Mouse (Mus musculus) hindbrain, embryonic 16.5 days (tissue): ENCODE measurements around the gene Hoxb2. TPM values are rescaled to one million over a fixed set of nuclear protein-coding genes. Genes with fewer than 3 reads are reported as not detected.

Source experiments
- ATAC-seq: fragments of 200-750 bp; cut with Nextera tagmentation; 2 replicates; pipeline ENCODE4 v1.8.0; 2017; ENCODE audit warnings: moderate TSS enrichment, moderate library complexity
- H3K27ac ChIP-seq: fragments of 300-500 bp; sonication (generic); 2 replicates; pipeline ENCODE4 v1.5.1; 2014; ENCODE audit warnings: low read depth, mild to moderate bottlenecking, control low read depth, low read length, moderate library complexity
- H3K27me3 ChIP-seq: fragments of 300-500 bp; sonication (generic); replicated peaks from 2 replicates; pipeline ENCODE4 v1.6.1; 2014; ENCODE audit warnings: low read length; ENCODE audit not compliant: control insufficient read depth, insufficient read depth
- H3K36me3 ChIP-seq: fragments of 300-500 bp; sonication (generic); 2 replicates; pipeline ENCODE4 v1.6.1; 2014; ENCODE audit warnings: mild to moderate bottlenecking, low read length, moderate library complexity, mixed read lengths; ENCODE audit not compliant: control insufficient read depth, insufficient read depth
- H3K4me1 ChIP-seq: fragments of 300-500 bp; sonication (generic); 2 replicates; pipeline ENCODE4 v1.6.1; 2014; ENCODE audit warnings: low read depth, low read length; ENCODE audit not compliant: control insufficient read depth, insufficient read depth
- H3K4me2 ChIP-seq: fragments of 300-500 bp; sonication (generic); 2 replicates; pipeline ENCODE4 v1.6.1; 2014; ENCODE audit warnings: mild to moderate bottlenecking, low read length, control low read depth, moderate library complexity
- H3K4me3 ChIP-seq: fragments of 300-500 bp; sonication (generic); 2 replicates; pipeline ENCODE4 v1.5.1; 2014; ENCODE audit warnings: mild to moderate bottlenecking, low read length, control low read depth, moderate library complexity
- H3K9ac ChIP-seq: fragments of 300-500 bp; sonication (generic); 2 replicates; pipeline ENCODE4 v1.6.1; 2014; ENCODE audit warnings: low read depth, mild to moderate bottlenecking, control low read depth, low read length, moderate library complexity
- H3K9me3 ChIP-seq: fragments of 300-500 bp; sonication (generic); 2 replicates; pipeline ENCODE4 v1.6.1; 2014; ENCODE audit warnings: mild to moderate bottlenecking, low read length, moderate library complexity; ENCODE audit not compliant: control insufficient read depth
- WGBS: fragments of 180-500 bp; shearing (Covaris S2); extraction: QIAGEN DNeasy Blood & Tissue Kit; methylation state at CpG from one replicate; pipeline ENCODE4 v1.1.7; 2014; 5-methylcytosine and 5-hydroxymethylcytosine counted together
- polyA plus RNA-seq: library from polyadenylated mRNA; unstranded; fragments of >200 nt; fragmentation: Nextera tagmentation; extraction: Ambion mirVana; gene quantifications from 2 replicates; pipeline ENCODE4 v1.2.1, GENCODE M21; 2015

The Hoxb2 gene
- polyA plus RNA-seq, 1 experiment from 2014 or later: 20.0 TPM

DNA sequence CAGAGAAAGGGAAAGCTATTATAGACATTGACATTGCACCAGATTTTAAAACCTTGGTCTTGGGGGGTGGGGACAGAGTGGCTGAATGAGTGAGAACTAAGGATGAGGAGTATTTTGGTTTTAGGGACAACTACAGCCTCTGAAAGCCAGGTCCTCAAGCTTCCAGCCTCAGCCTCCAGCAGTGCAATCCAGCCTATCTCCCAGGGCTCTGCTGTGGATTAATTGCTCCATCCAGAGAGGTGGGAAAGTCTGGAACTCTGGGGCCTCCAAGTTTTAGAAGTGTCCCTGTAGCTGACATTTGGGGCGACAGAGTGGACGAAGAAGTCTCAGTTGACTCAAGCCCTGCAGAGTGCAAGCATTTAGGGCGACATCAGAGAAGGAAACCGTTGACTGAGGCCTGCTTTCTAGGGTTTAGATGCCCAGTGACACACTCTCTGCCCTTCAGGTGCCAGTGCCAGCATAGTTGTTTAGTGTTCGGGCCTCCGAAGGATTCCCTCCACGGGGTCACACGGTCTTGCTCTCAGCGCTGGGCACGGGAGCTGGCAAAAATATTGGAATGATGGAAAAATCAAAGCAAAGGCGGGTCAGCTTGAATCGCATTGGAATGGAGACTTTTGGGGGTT lies 36.4 kb upstream of the Hoxb2 start:
- no peaks in the 10 kb centered on the region for H3K36me3 ChIP-seq
- peak overlapping the region; percentile 81 for H3K27ac ChIP-seq
- H3K4me2 ChIP-seq: peak overlapping the region; percentile 62
- no peaks in the 10 kb centered on the region; the same call in 1 of the 2 replicates for H3K4me1 ChIP-seq
- ATAC-seq: no peak
- H3K27me3 ChIP-seq: peaks cover 55% of the 10 kb centered on the region
- H3K4me3 ChIP-seq: peak overlapping the region; percentile 34
- 8% methylated on average over 12 of the region's 12 CpGs for WGBS
- H3K9me3 ChIP-seq: no peaks in the 10 kb centered on the region
- H3K9ac ChIP-seq: peak overlapping the region; percentile 55

DNA sequence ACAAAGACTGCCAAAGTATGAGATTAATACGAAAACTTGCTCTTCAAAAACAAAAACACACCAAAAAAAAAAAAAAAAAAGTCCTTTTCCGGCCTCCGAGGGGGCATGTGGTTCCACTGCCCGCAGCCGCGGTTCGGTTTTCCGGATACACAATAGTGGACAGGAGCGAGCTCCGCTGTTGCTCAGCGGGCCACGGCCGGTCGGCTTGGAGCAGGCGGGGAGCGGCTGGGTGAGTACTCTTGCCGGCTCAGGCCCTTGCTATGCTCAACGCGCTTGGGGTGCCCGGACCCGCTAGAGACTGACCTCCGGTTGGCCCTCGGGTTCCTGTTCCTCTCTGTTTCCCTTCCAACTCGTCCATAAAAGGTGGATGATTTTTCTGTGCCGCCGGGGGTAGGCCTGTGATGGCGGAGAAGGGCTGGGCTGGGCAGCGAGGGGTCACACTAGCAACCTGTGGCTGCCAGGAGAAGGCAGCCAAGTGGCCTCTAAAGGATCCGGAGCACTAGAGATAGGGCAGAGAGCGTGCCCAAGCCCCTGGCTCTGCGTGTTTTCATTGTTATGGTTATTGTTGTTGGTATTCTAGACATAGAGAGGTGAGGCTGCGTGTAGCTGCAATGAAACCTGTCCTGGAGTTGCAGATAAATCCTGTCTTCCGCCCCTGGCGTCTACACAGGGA lies 35.5 kb upstream of the Hoxb2 start:
- no peak for ATAC-seq
- 2% methylated on average over 34 of the region's 34 CpGs for WGBS
- Histone ChIP-seq H3K9me3 (no peaks in the 10 kb centered on the region), H3K27me3 (peaks cover 50% of the 10 kb centered on the region), H3K9ac (peak overlapping the region; percentile 55), H3K4me3 (peak overlapping the region; percentile 34), H3K36me3 (no peaks in the 10 kb centered on the region), H3K4me1 (no peaks in the 10 kb centered on the region; the same call in 1 of the 2 replicates), H3K27ac (peak overlapping the region; percentile 81), H3K4me2 (peak overlapping the region; percentile 62)

GRCm38 (mm10) chr11:96315344-96315681 lies 35.0 kb upstream of the Hoxb2 start:
- no peaks in the 10 kb centered on the region for H3K36me3 ChIP-seq
- no peak for ATAC-seq
- no peaks in the 10 kb centered on the region; the same call in 1 of the 2 replicates for H3K4me1 ChIP-seq
- peak overlapping the region; percentile 81 for H3K27ac ChIP-seq
- H3K27me3 ChIP-seq: peaks cover 45% of the 10 kb centered on the region
- WGBS: 3% methylated on average over 5 of the region's 5 CpGs
- H3K4me2 ChIP-seq: peak overlapping the region; percentile 62
- H3K9ac ChIP-seq: peak overlapping the region; percentile 55
- H3K9me3 ChIP-seq: no peaks in the 10 kb centered on the region
- H3K4me3 ChIP-seq: peak overlapping the region; percentile 34

DNA sequence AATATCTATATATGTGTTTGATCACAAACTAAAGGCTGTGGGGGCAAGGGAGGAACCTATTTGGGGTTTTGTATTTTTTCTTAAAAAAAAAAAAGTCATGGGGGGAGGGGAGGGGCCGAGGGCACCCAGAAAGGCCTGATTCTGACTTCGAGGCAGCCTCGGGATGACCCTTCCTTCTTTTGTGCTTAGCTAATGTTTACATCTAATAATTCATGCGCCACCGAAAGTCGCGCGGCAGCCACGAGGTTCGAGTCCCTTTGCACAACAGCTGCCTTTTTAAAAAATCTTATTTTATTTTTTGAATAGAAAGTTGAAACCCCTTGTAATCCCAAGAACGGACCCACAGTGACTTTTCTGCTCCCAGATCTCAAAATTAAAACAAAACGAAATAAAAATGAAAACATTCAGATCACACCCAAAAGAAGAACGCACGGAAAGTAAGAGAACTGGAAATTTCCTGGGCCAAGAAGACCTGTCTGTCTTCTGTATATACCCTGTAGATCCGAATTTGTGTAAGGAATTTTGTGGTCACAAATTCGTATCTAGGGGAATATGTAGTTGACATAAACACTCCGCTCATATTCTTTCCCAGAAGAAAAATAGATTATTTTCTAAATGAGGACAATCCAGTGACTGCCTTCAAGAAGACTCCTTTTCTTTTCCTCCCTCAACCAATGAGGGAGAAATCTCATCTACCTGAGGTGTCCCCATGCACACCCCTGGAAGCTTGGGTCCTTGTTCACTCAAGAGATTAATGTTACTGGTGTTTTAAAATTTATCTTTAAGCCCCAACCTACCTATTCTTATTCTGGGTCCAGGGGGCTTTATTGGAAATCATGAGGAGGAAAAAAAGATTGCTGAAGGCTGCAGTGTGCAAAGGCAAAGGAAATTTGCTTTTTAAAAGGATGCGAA lies 33.4 kb upstream of the Hoxb2 start:
- peaks cover 40% of the 10 kb centered on the region for H3K27me3 ChIP-seq
- H3K36me3 ChIP-seq: no peaks in the 10 kb centered on the region
- ATAC-seq: no peak
- H3K4me3 ChIP-seq: no peak overlapping the region; the same call in 1 of the 2 replicates
- peak overlapping the region; percentile 48 for H3K9ac ChIP-seq
- no peaks in the 10 kb centered on the region for H3K9me3 ChIP-seq
- peak overlapping the region; percentile 62 for H3K4me2 ChIP-seq
- H3K27ac ChIP-seq: peak overlapping the region; percentile 86
- no peaks in the 10 kb centered on the region; the same call in 1 of the 2 replicates for H3K4me1 ChIP-seq
- 8% methylated on average over 18 of the region's 18 CpGs for WGBS

DNA sequence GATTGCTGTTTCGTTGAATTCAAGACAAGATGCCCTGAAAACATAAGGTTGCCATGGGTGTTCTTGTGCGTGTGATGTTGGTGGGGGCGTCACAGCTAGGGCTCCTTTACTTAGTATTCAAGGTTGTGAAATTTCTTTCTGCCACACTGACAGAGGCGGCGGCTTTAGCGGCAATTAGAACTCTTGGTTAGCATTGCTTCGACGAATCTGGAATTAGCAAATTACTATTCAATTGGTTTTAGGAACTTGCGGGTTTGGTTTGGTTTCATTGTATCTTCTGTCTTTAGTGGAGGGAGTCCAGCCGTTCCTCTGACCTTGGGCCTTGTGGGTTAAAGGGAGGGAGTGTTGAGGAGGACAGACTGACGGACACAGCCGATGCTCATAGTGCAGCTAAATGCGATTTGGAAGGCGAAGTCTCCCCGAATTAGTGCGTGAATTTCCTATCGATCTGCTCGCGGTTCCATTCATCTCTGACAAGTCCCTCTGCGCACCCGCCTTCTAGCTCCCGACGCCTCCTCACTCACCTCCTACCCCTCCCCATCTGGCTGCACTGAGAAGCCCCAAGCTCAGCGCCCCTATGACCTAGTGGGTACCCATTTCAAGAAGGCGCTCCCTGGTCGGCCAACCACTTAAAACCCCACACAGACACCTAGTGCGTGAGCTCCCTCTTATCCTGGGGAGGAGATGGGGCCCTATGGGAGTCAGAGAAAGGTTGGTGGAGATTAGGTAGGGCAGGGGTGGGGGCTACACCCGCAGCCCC lies 32.5 kb upstream of the Hoxb2 start, which contains the start of gene Hoxb4:
Hoxb4 (plus strand) TSS at position 660 of the 760 bp plus-strand sequence.
- peak; percentile 18; the same call in 1 of the 2 replicates for ATAC-seq
- H3K36me3 ChIP-seq: no peaks in the 10 kb centered on the region
- no peaks in the 10 kb centered on the region for H3K9me3 ChIP-seq
- peaks cover 33% of the 10 kb centered on the region for H3K27me3 ChIP-seq
- peak within 1 kb of the TSS; percentile 48 for H3K4me3 ChIP-seq
- 2% methylated on average over 28 of the region's 28 CpGs for WGBS
- peak within 1 kb of the TSS; percentile 73 for H3K9ac ChIP-seq
- peak within 1 kb of the TSS; percentile 91 for H3K27ac ChIP-seq
- no peaks in the 10 kb centered on the region; the same call in 1 of the 2 replicates for H3K4me1 ChIP-seq
- H3K4me2 ChIP-seq: peak within 1 kb of the TSS; percentile 62

DNA sequence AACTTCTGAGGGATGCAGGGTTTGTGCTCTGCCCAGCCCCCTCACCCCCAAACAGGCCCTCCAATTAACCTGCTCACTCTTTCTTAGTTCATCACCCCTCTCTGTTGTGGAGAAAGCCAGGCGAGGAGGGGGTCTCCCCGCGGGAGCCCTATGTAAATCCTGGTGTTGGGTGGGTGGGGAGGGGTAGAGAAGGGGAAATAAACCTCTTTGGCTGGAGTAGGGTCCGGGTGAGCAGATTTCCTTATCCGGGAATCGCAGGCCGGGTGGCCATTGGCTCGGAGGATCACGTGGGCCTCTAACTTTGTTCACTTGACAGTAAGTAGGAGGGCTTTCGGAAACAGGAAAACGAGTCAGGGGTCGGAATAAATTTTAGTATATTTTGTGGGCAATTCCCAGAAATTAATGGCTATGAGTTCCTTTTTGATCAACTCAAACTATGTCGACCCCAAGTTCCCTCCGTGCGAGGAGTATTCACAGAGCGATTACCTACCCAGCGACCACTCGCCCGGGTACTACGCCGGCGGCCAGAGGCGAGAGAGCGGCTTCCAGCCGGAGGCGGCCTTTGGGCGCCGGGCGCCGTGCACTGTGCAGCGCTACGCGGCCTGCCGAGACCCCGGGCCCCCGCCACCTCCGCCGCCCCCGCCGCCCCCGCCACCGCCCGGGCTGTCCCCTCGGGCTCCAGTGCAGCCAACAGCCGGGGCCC lies 31.8 kb upstream of the Hoxb2 start:
- H3K9ac ChIP-seq: peak overlapping the region; percentile 73
- WGBS: under 1% methylated on average over 44 of the region's 45 CpGs
- H3K36me3 ChIP-seq: no peaks in the 10 kb centered on the region
- no peaks in the 10 kb centered on the region for H3K9me3 ChIP-seq
- peak; percentile 79 for ATAC-seq
- H3K4me2 ChIP-seq: peak overlapping the region; percentile 62
- no peaks in the 10 kb centered on the region; the same call in 1 of the 2 replicates for H3K4me1 ChIP-seq
- H3K27ac ChIP-seq: peak overlapping the region; percentile 91
- H3K4me3 ChIP-seq: peak overlapping the region; percentile 48
- H3K27me3 ChIP-seq: peaks cover 28% of the 10 kb centered on the region

DNA sequence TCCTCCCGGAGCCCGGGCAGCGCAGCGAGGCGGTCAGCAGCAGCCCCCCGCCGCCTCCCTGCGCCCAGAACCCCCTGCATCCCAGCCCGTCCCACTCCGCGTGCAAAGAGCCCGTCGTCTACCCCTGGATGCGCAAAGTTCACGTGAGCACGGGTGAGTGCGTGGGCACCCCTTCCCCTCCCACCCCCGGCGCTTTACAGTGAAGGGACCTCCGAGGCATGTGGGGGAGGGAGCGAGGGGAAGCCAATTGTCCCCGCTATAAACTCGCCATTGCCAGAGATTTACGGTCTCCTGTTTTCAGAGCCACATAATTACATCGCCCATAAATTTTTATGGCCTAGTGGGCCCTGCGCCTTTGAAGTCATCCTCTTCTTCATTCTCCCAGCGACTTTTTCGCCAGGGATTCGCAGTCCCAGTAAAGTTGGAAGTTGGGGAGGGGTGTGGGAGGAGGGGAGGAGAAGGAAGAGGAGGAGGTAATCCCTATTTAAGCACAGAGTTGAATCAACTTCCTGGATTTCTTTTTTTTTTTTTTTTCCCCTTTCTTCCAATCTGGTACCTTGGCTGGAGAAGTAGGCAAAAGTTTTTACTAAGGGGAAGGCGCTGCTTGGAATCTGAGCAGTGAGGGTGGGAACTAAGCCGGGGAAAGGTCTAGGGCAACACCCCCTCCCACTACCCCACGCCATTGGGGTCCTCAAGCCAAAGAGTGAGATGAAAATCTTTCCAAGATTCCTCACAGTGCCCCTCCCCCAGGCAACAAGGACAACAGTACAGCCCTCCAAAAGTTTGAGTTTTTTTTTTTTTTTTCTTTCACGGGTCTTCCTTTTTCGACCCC lies 31.0 kb upstream of the Hoxb2 start:
- no peaks in the 10 kb centered on the region for H3K9me3 ChIP-seq
- 1% methylated on average over 34 of the region's 34 CpGs for WGBS
- peak overlapping the region; percentile 73 for H3K9ac ChIP-seq
- H3K4me2 ChIP-seq: peak overlapping the region; percentile 62
- no peaks in the 10 kb centered on the region; the same call in 1 of the 2 replicates for H3K4me1 ChIP-seq
- H3K27ac ChIP-seq: peak overlapping the region; percentile 91
- peaks cover 26% of the 10 kb centered on the region for H3K27me3 ChIP-seq
- H3K4me3 ChIP-seq: peak overlapping the region; percentile 48
- ATAC-seq: peak; percentile 41
- H3K36me3 ChIP-seq: no peaks in the 10 kb centered on the region
